Mouse (Mus musculus): ENCODE data around the gene Treml4. TPM values are rescaled to one million over a fixed set of nuclear protein-coding genes. Genes with fewer than 3 reads are reported as not detected.

The Treml4 gene
- polyA plus RNA-seq, 1 experiment, result not detected

DNA sequence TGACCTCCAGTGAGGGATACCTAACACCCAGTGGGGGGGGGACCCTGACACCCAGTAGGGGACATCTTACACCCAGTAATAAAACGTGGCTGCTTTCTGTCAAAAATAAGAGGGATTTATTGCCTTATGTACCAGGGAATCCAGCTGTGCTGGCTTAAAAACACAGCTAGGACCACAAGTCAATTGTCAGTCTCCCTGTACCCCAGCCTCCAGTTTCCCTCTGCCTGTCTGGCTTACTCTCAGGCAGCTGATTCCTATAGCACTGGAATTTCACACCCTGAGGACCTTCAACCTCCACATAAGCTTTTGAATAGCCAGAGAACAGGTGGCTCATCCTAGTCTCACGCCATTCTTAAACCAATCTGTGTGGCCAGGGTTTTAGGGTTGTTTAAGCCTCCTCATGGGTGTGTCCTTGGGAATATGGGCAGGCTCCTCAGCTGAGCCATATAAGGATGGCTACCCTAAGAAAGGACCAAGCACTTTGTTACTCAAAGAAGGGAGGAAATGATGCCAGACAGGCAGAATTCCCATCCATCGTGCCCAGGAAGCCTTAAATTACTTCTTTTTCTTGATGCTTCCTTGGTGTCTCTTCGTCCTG, 28.2 kb upstream of the Treml4 start:
- Histone ChIP-seq H3K27me3 (ENCODE audit: control insufficient read depth, insufficient read depth, insufficient read length) (no peaks in the 10 kb centered on the region), H3K4me3 (ENCODE audit: insufficient read depth, poor library complexity, severe bottlenecking) (no peak overlapping the region), H3K36me3 (ENCODE audit: control insufficient read depth, insufficient read depth) (no peaks in the 10 kb centered on the region), H3ac (ENCODE audit: control insufficient read depth, insufficient read length, low read depth) (no peak overlapping the region), H3K79me2 (ENCODE audit: control insufficient read depth, insufficient read depth) (no peaks in the 10 kb centered on the region), H3K79me3 (ENCODE audit: low read depth) (no peaks in the 10 kb centered on the region)
- TF ChIP-seq CTCF (IDR thresholded peaks at IDR 0.05; ENCODE audit: control insufficient read depth, insufficient read depth, insufficient read length), result no peak
- TF ChIP-seq MYOD1 (IDR thresholded peaks at IDR 0.05; ENCODE audit: control insufficient read depth, insufficient read length, low read depth), result no peak

DNA sequence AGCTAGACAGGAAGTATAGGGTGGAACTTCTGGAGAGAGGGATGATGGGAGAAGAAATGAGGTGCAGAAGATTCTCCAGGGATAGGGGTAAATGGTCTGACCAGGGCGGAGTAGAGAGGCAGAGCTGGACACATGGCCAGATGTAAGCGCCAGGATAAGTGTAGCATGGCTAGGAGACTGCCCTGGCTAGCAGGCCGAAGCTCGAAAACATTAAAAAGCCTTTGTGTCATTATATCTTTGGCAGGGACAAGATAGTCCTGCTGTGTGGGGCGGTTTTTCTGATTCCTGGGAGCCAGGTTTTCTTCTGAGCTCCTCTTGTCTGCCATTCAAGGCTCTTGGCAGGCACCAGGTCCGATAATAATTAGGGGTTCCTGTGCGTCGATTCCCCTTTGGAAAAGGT, 26.5 kb upstream of the Treml4 start:
- Histone ChIP-seq H3K79me3 (ENCODE audit: low read depth) (no peaks in the 10 kb centered on the region), H3ac (ENCODE audit: control insufficient read depth, insufficient read length, low read depth) (no peak overlapping the region), H3K27me3 (ENCODE audit: control insufficient read depth, insufficient read depth, insufficient read length) (no peaks in the 10 kb centered on the region), H3K36me3 (ENCODE audit: control insufficient read depth, insufficient read depth) (no peaks in the 10 kb centered on the region), H3K4me3 (ENCODE audit: insufficient read depth, poor library complexity, severe bottlenecking) (no peak overlapping the region), H3K79me2 (ENCODE audit: control insufficient read depth, insufficient read depth) (no peaks in the 10 kb centered on the region)
- no peak for TF ChIP-seq USF1 (IDR thresholded peaks at IDR 0.05; ENCODE audit: low read depth)
- no peak for TF ChIP-seq CEBPB (IDR thresholded peaks at IDR 0.05; ENCODE audit: low read depth)

GRCm38 (mm10) chr17:48247221-48247928, 16.7 kb upstream of the Treml4 start, which contains the start of gene Trem3:
Trem3 (plus strand) TSS chr17:48247777.
- no peaks in the 10 kb centered on the region for H3K27me3 ChIP-seq (ENCODE audit: control insufficient read depth, insufficient read depth, insufficient read length)
- H3K79me2 ChIP-seq (ENCODE audit: control insufficient read depth, insufficient read depth), result no peaks in the 10 kb centered on the region
- H3K36me3 ChIP-seq (ENCODE audit: control insufficient read depth, insufficient read depth), result no peaks in the 10 kb centered on the region
- no peak within 1 kb of the TSS for H3ac ChIP-seq (ENCODE audit: control insufficient read depth, insufficient read length, low read depth)
- TF ChIP-seq MYOG (IDR thresholded peaks at IDR 0.05; ENCODE audit: control insufficient read depth, extremely low read depth, insufficient read length) (no peak), MAX (IDR thresholded peaks at IDR 0.05) (no peak), MYOD1 (IDR thresholded peaks at IDR 0.05; ENCODE audit: control insufficient read depth, insufficient read length, low read depth) (no peak), CTCF (IDR thresholded peaks at IDR 0.05; ENCODE audit: control insufficient read depth, insufficient read depth, insufficient read length) (no peak), USF1 (IDR thresholded peaks at IDR 0.05; ENCODE audit: low read depth) (no peak), FOSL1 (IDR thresholded peaks at IDR 0.05; ENCODE audit: insufficient read depth, low read length, poor library complexity, severe bottlenecking) (no peak), CEBPB (IDR thresholded peaks at IDR 0.05; ENCODE audit: low read depth) (no peak)
- H3K4me3 ChIP-seq (ENCODE audit: insufficient read depth, poor library complexity, severe bottlenecking), result no peak within 1 kb of the TSS
- no peaks in the 10 kb centered on the region for H3K79me3 ChIP-seq (ENCODE audit: low read depth)

DNA sequence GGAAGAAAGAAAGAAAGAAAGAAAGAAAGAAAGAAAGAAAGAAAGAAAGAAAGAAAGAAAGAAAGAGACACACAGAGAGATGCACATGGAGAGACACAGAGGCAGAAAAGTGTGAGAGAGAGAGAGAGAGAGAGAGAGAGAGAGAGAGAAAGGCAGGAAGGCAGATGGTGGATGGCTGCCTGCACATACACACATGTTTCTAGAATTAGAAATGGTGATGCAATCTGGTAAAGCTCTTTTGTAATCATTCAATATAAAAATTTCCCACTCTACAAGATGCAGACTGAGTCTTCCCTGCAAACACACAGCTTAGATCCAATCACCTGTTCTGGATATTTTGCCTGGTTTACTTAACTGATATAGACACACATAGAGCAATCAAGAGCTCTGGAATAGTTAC, 15.1 kb upstream of the Treml4 start:
- no peak for TF ChIP-seq MAX (IDR thresholded peaks at IDR 0.05)
- no peak for TF ChIP-seq MYOG (IDR thresholded peaks at IDR 0.05; ENCODE audit: control insufficient read depth, extremely low read depth, insufficient read length)
- no peak for TF ChIP-seq FOSL1 (IDR thresholded peaks at IDR 0.05; ENCODE audit: insufficient read depth, low read length, poor library complexity, severe bottlenecking)
- no peak for TF ChIP-seq CEBPB (IDR thresholded peaks at IDR 0.05; ENCODE audit: low read depth)
- TF ChIP-seq USF1 (IDR thresholded peaks at IDR 0.05; ENCODE audit: low read depth), result no peak
- no peak for TF ChIP-seq MYOD1 (IDR thresholded peaks at IDR 0.05; ENCODE audit: control insufficient read depth, insufficient read length, low read depth)
- TF ChIP-seq CTCF (IDR thresholded peaks at IDR 0.05; ENCODE audit: control insufficient read depth, insufficient read depth, insufficient read length), result no peak

GRCm38 (mm10) chr17:48249501-48249900, 14.6 kb upstream of the Treml4 start:
- no peaks in the 10 kb centered on the region for H3K27me3 ChIP-seq (ENCODE audit: control insufficient read depth, insufficient read depth, insufficient read length)
- no peaks in the 10 kb centered on the region for H3K79me3 ChIP-seq (ENCODE audit: low read depth)
- no peak for TF ChIP-seq MYOG (IDR thresholded peaks at IDR 0.05; ENCODE audit: control insufficient read depth, extremely low read depth, insufficient read length)
- no peak for TF ChIP-seq FOSL1 (IDR thresholded peaks at IDR 0.05; ENCODE audit: insufficient read depth, low read length, poor library complexity, severe bottlenecking)
- TF ChIP-seq MYOD1 (IDR thresholded peaks at IDR 0.05; ENCODE audit: control insufficient read depth, insufficient read length, low read depth), result no peak
- TF ChIP-seq CEBPB (IDR thresholded peaks at IDR 0.05; ENCODE audit: low read depth), result no peak
- no peak for TF ChIP-seq USF1 (IDR thresholded peaks at IDR 0.05; ENCODE audit: low read depth)
- TF ChIP-seq MAX (IDR thresholded peaks at IDR 0.05), result no peak
- TF ChIP-seq CTCF (IDR thresholded peaks at IDR 0.05; ENCODE audit: control insufficient read depth, insufficient read depth, insufficient read length), result no peak
- H3K4me3 ChIP-seq (ENCODE audit: insufficient read depth, poor library complexity, severe bottlenecking), result no peak overlapping the region
- H3K79me2 ChIP-seq (ENCODE audit: control insufficient read depth, insufficient read depth), result no peaks in the 10 kb centered on the region
- H3K36me3 ChIP-seq (ENCODE audit: control insufficient read depth, insufficient read depth), result no peaks in the 10 kb centered on the region
- H3ac ChIP-seq (ENCODE audit: control insufficient read depth, insufficient read length, low read depth), result no peak overlapping the region

More for the DNA sequence above, 15.1 kb upstream of the Treml4 start:
- no peak overlapping the region for H3K4me3 ChIP-seq (ENCODE audit: insufficient read depth, poor library complexity, severe bottlenecking)
- H3ac ChIP-seq (ENCODE audit: control insufficient read depth, insufficient read length, low read depth), result no peak overlapping the region
- no peaks in the 10 kb centered on the region for H3K79me3 ChIP-seq (ENCODE audit: low read depth)
- no peaks in the 10 kb centered on the region for H3K79me2 ChIP-seq (ENCODE audit: control insufficient read depth, insufficient read depth)
- H3K27me3 ChIP-seq (ENCODE audit: control insufficient read depth, insufficient read depth, insufficient read length), result no peaks in the 10 kb centered on the region
- H3K36me3 ChIP-seq (ENCODE audit: control insufficient read depth, insufficient read depth), result no peaks in the 10 kb centered on the region

DNA sequence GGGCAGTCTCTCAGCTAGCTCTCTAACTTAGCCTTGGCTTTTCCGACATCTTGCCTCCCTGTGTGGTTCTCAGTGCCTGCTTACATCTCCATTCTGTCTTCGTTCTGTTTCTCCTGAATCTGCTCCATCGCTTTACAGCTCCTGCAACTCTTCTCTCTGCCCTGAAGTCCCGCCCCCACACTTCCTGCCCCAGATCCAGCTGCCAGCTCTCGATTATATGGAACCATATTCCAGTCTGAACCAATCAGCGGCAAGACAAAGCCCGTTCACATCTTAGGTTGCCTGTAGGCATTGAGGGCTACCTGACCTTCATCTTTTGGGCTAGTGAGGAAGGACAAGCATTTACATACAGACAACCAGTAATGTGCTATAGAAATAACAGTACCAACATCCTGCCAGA, 13.5 kb upstream of the Treml4 start:
- H3K79me2 ChIP-seq (ENCODE audit: control insufficient read depth, insufficient read depth), result no peaks in the 10 kb centered on the region
- no peak overlapping the region for H3ac ChIP-seq (ENCODE audit: control insufficient read depth, insufficient read length, low read depth)
- no peaks in the 10 kb centered on the region for H3K36me3 ChIP-seq (ENCODE audit: control insufficient read depth, insufficient read depth)
- no peak overlapping the region for H3K4me3 ChIP-seq (ENCODE audit: insufficient read depth, poor library complexity, severe bottlenecking)
- H3K79me3 ChIP-seq (ENCODE audit: low read depth), result no peaks in the 10 kb centered on the region
- TF ChIP-seq MYOG (IDR thresholded peaks at IDR 0.05; ENCODE audit: control insufficient read depth, extremely low read depth, insufficient read length), result no peak
- no peak for TF ChIP-seq FOSL1 (IDR thresholded peaks at IDR 0.05; ENCODE audit: insufficient read depth, low read length, poor library complexity, severe bottlenecking)
- no peak for TF ChIP-seq USF1 (IDR thresholded peaks at IDR 0.05; ENCODE audit: low read depth)
- TF ChIP-seq MAX (IDR thresholded peaks at IDR 0.05), result no peak
- no peak for TF ChIP-seq CTCF (IDR thresholded peaks at IDR 0.05; ENCODE audit: control insufficient read depth, insufficient read depth, insufficient read length)
- TF ChIP-seq MYOD1 (IDR thresholded peaks at IDR 0.05; ENCODE audit: control insufficient read depth, insufficient read length, low read depth), result no peak
- TF ChIP-seq CEBPB (IDR thresholded peaks at IDR 0.05; ENCODE audit: low read depth), result no peak
- H3K27me3 ChIP-seq (ENCODE audit: control insufficient read depth, insufficient read depth, insufficient read length), result no peaks in the 10 kb centered on the region
